Mouse (Mus musculus) embryo, embryonic 11 days (tissue): ENCODE measurements around the gene Ppil3.

Experiments
- DNase-seq: peaks from one replicate; pipeline ENCODE4 v3.0.0-alpha.2; 2015

The Ppil3 gene

GRCm38 (mm10) chr1:58445143-58445722, at the start of gene Ppil3, which contains the start of gene Nif3l1:
Gene Ppil3, minus strand, starts transcription at chr1:58445486.
Gene Nif3l1, plus strand, starts transcription at chr1:58445151.
- peak; percentile 91 for DNase-seq

DNA sequence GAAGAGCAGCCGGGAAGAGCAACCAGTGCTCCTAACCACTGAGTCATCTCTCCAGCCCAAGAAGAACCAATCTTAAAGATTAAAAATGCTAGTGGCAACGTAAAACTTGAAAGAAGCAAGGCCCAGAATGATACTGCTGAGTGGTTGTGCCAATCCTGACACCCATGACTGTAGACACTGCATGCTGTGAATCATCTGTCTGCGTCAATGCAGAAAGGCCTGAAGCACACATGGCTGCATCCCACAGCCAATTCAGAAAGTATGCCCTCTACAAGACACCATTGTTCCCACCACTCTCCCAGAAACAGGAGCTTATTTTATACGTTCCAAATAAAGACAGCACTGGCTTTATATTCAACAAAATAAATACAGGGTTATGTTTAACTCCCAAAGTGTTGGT, 37.4 kb upstream of the Ppil3 start:
- DNase-seq, result no peak

GRCm38 (mm10) chr1:58475662-58476061, 30.4 kb upstream of the Ppil3 start:
- no peak for DNase-seq

- no peak for DNase-seq
Measured at GRCm38 (mm10) chr1:58465561-58465960, 20.3 kb upstream of the Ppil3 start.

DNA sequence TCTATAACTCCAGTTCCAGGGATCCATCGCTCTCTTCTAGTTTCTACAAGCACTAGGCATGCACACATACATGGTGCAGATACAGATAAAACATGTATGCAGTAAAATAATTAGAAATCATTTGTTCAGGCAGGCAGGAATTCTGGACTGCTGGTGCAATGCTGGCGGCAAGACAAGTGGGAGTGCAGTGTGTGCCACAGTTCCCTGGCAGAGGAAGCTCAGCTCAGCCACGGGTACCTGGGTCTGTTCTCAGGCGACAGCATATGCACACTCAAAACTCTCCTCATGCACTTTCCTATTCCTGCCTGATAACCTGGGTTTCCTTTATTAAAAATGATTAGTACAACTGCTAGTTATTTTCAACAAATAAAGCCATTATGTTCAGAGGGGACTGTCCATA, 19.8 kb upstream of the Ppil3 start:
- DNase-seq, result no peak

- DNase-seq, result no peak
Measured at GRCm38 (mm10) chr1:58463935-58464334, 18.6 kb upstream of the Ppil3 start.

DNA sequence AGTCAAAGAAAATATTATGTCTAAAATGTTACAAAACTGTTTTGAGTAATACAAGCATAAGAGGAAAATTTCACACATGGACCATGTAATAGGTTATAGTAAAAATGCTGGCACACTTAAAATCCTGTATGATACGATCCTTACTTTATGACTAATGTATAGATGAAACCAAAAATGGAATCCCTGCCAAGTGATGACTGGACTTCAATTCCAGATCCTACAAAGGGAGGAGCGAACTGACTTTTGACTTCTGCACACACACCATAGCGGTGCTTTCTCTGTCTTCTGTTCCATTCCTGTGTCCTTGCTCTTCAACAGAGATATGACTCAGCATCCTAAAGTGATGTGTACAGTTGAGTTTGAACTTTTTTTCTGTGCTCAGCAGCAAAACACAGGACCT, 15.3 kb upstream of the Ppil3 start:
- DNase-seq, result no peak

- DNase-seq, result no peak
Measured at GRCm38 (mm10) chr1:58458867-58459266, 13.6 kb upstream of the Ppil3 start.

DNA sequence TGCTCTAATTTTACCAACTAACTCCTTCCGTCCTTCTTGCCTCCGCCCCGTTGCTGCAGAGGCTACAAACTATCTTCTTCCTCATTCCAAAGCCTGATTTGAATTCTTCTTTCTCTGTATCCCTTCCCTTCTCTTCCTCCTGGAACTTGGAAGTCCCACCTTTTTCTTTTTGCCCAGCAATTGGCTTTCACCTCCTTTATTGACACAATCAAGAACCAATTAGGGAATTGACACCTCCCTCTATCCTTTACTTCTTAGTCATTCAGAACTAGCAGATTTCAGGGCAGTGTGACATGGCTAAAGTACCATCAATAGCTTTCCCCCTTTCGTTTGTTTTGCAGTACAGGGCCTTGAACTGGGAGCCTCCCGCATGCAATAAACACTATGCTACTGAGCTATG, 12.9 kb upstream of the Ppil3 start:
- no peak for DNase-seq

GRCm38 (mm10) chr1:58454316-58454715, 9.0 kb upstream of the Ppil3 start:
- DNase-seq, result no peak

DNA sequence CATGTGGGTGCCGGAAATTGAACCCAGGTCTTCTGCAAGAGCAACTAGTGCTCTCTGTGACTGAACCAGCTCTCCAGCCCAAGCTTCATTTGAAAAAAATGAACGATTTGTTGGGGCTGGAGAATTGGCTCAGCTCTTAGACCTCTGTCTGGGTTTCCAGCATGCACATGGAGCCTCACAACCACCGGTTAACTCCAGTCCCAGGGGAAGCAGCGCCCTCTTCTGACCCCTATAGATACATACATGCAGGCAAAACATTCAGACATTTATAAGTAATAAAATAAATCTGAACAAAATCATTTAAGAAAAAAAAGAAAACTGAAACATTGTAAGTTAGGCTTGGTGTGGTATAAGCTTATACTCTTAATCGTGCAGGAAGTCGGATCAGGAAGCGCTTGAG, 3.1 kb upstream of the Ppil3 start:
- DNase-seq, result no peak

- no peak for DNase-seq
Measured at GRCm38 (mm10) chr1:58447766-58448165, 2.5 kb upstream of the Ppil3 start.

- peak; percentile 6 for DNase-seq
Measured at GRCm38 (mm10) chr1:58445861-58446260, 575 bp upstream of the Ppil3 start.

- DNase-seq, result peak; percentile 31
Measured at GRCm38 (mm10) chr1:58444691-58445090, 595 bp downstream of the Ppil3 start.

DNA sequence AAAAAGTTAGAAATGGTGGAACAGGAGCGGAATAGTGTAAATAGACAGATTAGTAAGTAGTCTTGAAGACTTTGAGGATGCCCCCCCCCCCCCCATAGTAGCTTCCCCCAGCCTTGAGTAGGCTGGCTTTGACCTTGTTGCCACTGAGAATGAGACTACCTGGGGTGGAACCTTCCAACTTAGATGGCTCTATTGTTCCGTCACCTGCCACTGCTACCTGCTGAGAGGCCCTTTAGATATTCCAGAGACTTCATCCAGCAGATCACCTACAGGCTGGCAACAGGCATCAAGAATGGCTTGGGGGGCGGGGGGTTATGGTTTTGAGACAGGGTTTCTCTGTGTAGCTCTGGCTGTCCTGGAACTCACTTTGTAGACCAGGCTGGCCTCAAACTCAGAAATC, 20.7 kb downstream of the Ppil3 start:
- no peak for DNase-seq

DNA sequence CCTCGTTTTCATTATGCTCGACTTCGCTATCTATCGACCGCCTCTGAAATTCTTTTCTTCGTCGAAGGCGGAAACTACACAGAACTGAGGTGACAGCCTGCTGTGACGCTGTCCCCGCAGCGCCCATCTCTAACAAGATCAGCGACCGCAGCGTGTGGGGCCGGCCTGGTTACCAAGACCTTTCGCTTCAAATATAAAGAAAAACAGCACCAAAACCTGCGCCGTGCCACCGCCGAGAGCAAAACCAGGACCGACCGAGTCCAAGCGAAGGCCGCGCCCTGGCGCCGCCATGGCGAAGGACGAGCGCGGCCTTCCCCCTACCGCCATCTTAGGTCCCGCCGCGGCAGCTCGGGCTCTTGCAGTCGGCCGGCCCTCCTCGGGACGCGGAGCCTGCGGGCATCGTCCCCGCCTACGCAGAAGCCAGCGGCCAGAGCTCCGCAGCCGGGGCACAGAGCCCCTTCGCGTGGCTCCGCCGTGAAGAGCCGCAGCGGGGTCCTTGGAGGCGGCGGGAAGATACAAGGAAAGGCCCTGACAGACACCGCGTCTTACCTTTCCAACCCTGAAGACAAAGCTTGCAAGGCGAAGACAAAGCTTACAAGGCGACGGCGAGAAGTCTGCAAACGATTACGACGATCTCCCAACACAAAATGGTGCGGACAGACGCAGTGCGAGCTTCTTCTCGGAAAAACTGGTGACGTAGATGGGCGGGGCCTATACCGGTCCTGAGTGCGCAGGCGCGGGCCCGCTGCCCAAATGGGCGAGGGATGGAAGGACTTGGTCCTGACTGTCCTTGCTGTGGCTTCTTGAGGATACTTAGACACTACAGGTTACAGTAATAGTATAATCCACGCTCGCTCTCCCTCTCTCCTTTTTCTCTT, 21.7 kb downstream of the Ppil3 start, which contains the start of gene Clk1:
TSS of gene Clk1 (minus strand) at position 696 of the 878 bp plus-strand sequence.
- DNase-seq, result peak; percentile 95

GRCm38 (mm10) chr1:58422879-58423278, 22.4 kb downstream of the Ppil3 start:
- peak; percentile 79 for DNase-seq

- DNase-seq, result no peak
Measured at GRCm38 (mm10) chr1:58420961-58421360, 24.3 kb downstream of the Ppil3 start.

GRCm38 (mm10) chr1:58420032-58420431, 25.3 kb downstream of the Ppil3 start:
- DNase-seq, result no peak

- DNase-seq, result no peak
Measured at GRCm38 (mm10) chr1:58416048-58416447, 29.2 kb downstream of the Ppil3 start.

- no peak for DNase-seq
Measured at GRCm38 (mm10) chr1:58415442-58415841, 29.8 kb downstream of the Ppil3 start.

DNA sequence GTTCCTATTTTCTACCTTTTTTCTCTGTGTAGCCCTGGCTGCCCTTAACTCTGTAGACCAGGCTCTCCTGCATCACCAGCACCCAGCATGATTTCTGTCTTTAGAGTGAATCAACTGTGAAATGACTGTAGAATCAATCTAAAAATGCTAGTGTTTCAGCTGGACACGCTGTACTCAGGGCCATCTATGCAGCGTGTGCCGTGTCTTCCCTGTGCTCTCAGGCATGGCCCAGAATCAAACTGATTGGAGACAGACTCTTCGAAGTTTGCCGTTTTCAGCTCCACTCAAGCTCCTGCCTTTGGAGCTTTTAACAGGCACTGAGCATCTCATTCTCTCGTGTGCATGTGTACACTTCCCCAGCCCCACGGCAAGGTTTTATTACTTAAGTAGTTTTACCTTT, 34.5 kb downstream of the Ppil3 start:
- DNase-seq, result no peak

GRCm38 (mm10) chr1:58410198-58410588, 35.1 kb downstream of the Ppil3 start:
- no peak for DNase-seq

GRCm38 (mm10) chr1:58409553-58410197, 35.6 kb downstream of the Ppil3 start:
- DNase-seq, result no peak
